Mouse (Mus musculus) heart, embryonic 15.5 days (tissue): ENCODE measurements around the gene Olfr519. TPM values are rescaled to one million over a fixed set of nuclear protein-coding genes. Genes with fewer than 3 reads are reported as not detected.

Source experiments
- ATAC-seq: fragments of 200-750 bp; cut with Nextera tagmentation; replicated peaks from 2 replicates; pipeline ENCODE4 v1.8.0; 2017; ENCODE audit warnings: low read depth, moderate TSS enrichment; ENCODE audit not compliant: insufficient number of reproducible peaks, insufficient read depth, low FRiP score
- H3K27ac ChIP-seq: fragments of 300-500 bp; sonication (generic); 2 replicates; pipeline ENCODE4 v1.5.1; 2015; ENCODE audit warnings: mild to moderate bottlenecking, inconsistent platforms
- H3K27me3 ChIP-seq: fragments of 300-500 bp; sonication (generic); 2 replicates; pipeline ENCODE4 v1.6.1; 2015; ENCODE audit warnings: inconsistent platforms
- H3K36me3 ChIP-seq: fragments of 300-500 bp; sonication (generic); 2 replicates; pipeline ENCODE4 v1.6.1; 2015; ENCODE audit warnings: mild to moderate bottlenecking, inconsistent platforms
- H3K4me1 ChIP-seq: fragments of 300-500 bp; sonication (generic); replicated peaks from 2 replicates; pipeline ENCODE4 v1.6.1; 2015; ENCODE audit warnings: inconsistent platforms
- H3K4me2 ChIP-seq: fragments of 300-500 bp; sonication (generic); 2 replicates; pipeline ENCODE4 v1.6.1; 2015; ENCODE audit warnings: inconsistent platforms, mild to moderate bottlenecking, moderate library complexity
- H3K4me3 ChIP-seq: fragments of 300-500 bp; sonication (generic); 2 replicates; pipeline ENCODE4 v1.5.1; 2015; ENCODE audit warnings: mild to moderate bottlenecking, inconsistent platforms
- H3K9ac ChIP-seq: fragments of 300-500 bp; sonication (generic); 2 replicates; pipeline ENCODE4 v1.6.1; 2015; ENCODE audit warnings: mild to moderate bottlenecking, inconsistent platforms
- H3K9me3 ChIP-seq: fragments of 300-500 bp; sonication (generic); replicated peaks from 2 replicates; pipeline ENCODE4 v1.6.1; 2016; ENCODE audit warnings: inconsistent platforms
- WGBS: fragments of 180-500 bp; shearing (Covaris S2); methylation state at CpG from one replicate; pipeline ENCODE4 v1.1.7; 2015; ENCODE audit warnings: mixed read lengths; 5-methylcytosine and 5-hydroxymethylcytosine counted together
- polyA plus RNA-seq: library from polyadenylated mRNA; unstranded; fragments of >200 nt; fragmentation: Nextera tagmentation; extraction: Ambion mirVana; gene quantifications from 2 replicates; pipeline ENCODE4 v1.2.1, GENCODE M21; 2015

Olfr519 gene
- polyA plus RNA-seq, 1 experiment from 2014 or later, result not detected

DNA sequence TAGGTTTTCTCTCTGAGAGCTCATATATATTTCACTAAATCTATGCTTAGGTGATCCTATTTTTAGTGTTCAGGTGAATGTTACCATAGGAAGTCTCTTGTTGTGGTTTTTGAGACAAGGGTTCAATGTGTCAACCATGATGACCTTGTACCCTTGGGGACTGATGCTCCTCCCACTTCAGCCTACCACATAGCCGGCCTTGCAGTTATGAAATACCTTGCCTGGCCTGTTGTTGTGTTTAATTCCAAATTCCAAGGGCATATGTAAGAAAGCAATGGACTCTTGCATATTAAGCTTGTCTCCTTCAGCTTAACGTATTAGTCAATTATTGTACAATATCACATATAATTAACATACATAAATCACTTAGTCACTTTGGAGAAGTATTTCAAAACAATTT lies 9.7 kb upstream of the Olfr519 start:
- Histone ChIP-seq H3K4me1 (no peaks in the 10 kb centered on the region), H3K9ac (no peak overlapping the region), H3K4me2 (no peak overlapping the region), H3K4me3 (no peak overlapping the region), H3K27me3 (no peaks in the 10 kb centered on the region), H3K36me3 (no peaks in the 10 kb centered on the region), H3K9me3 (no peaks in the 10 kb centered on the region), H3K27ac (no peak overlapping the region)
- 68% methylated on average over 2 of the region's 2 CpGs for WGBS
- no peak for ATAC-seq

DNA sequence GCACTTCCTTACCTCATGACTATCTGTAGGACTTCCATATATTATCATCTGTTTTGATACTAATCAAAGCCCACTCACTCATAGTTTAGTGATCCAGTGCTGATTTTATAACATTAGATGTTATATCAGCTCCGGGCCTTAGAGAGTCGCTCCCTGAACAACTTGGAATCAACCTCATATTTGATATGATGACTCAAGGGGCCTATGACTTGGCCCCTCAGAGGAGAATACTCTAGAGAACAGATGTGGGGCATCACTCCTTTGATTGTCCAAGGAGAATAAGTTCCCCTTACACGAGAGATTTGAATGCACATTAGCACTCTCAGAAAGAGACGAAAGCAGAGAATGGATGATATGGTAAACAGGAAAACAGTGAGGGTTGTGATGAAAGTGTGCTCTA lies 9.3 kb downstream of the Olfr519 start, which contains the start of gene Olfr518:
TSS of gene Olfr518 (minus strand) at position 101 of the 400 bp plus-strand sequence.
- Histone ChIP-seq H3K4me2 (no peak within 1 kb of the TSS), H3K36me3 (no peaks in the 10 kb centered on the region), H3K9me3 (no peaks in the 10 kb centered on the region), H3K4me1 (no peaks in the 10 kb centered on the region), H3K9ac (no peak within 1 kb of the TSS), H3K4me3 (no peak within 1 kb of the TSS), H3K27me3 (no peaks in the 10 kb centered on the region), H3K27ac (no peak within 1 kb of the TSS)
- 64% methylated on average over 4 of the region's 4 CpGs for WGBS
- ATAC-seq, result no peak

DNA sequence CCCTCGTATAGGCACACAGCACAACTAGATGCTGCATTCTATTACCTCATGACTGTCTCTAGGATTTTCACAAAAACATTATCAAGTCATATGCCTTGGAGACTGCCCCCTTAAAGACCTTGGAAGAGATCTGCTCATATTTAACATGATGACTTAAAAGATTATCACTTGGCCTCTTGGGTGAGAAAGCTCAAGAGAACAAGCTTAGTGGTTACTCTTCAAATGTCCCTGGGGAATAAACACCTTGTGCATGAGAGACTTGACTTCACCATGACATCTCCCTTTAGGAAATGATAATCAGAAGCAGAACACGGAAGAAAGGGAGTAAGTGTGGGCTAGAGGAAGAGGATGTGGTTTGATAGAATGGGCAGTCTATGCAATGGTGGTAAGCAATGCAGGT lies 21.9 kb downstream of the Olfr519 start, which contains the start of gene Olfr517:
TSS of gene Olfr517 (minus strand) at position 101 of the 400 bp plus-strand sequence.
- no peaks in the 10 kb centered on the region for H3K27me3 ChIP-seq
- no peaks in the 10 kb centered on the region for H3K9me3 ChIP-seq
- H3K4me3 ChIP-seq, result no peak within 1 kb of the TSS
- no peak within 1 kb of the TSS for H3K4me2 ChIP-seq
- no peak within 1 kb of the TSS for H3K9ac ChIP-seq
- no peak for ATAC-seq
- no peak within 1 kb of the TSS for H3K27ac ChIP-seq
- H3K4me1 ChIP-seq, result no peaks in the 10 kb centered on the region
- H3K36me3 ChIP-seq, result no peaks in the 10 kb centered on the region
- WGBS, result 61% methylated on average over 2 of the region's 2 CpGs

DNA sequence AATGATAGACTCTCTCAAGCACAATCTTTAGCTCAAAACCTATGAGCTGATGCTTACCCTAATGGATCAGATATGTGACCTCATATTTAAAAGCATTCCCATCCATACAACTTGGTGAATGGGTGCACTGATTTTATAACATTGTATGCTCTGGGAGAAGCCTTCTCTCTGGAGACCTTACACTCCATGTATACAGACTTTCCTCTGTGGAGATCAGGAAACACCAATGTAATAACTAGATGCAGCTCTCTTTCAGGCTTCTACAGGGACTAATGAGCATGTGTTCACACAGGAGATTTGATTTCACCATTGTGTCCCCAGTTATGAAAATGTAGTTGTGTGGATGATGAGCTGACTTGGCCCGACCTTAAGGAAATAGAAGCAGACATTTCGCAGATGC lies 43.8 kb downstream of the Olfr519 start, which contains the start of gene Olfr516:
TSS of gene Olfr516 (minus strand) at position 101 of the 400 bp plus-strand sequence.
- WGBS, result 68% methylated on average over 2 of the region's 2 CpGs

More for the DNA sequence above, 43.8 kb downstream of the Olfr519 start, which contains the start of gene Olfr516:
- Histone ChIP-seq H3K27me3 (no peaks in the 10 kb centered on the region), H3K36me3 (no peaks in the 10 kb centered on the region), H3K9ac (no peak within 1 kb of the TSS), H3K27ac (no peak within 1 kb of the TSS), H3K9me3 (no peaks in the 10 kb centered on the region), H3K4me2 (no peak within 1 kb of the TSS), H3K4me3 (no peak within 1 kb of the TSS), H3K4me1 (no peaks in the 10 kb centered on the region)
- ATAC-seq, result no peak

Other genes starting within 250 kb of the Olfr519 start
- gene Olfr509, start 242.5 kb downstream of the Olfr519 start, polyA plus RNA-seq, result not detected in 2 replicates
- gene Olfr510, start 228.0 kb downstream of the Olfr519 start, polyA plus RNA-seq, result not detected in 2 replicates
- not detected in 2 replicates for gene Olfr512, start 181.1 kb downstream of the Olfr519 start, polyA plus RNA-seq
- gene Olfr513, start 143.4 kb downstream of the Olfr519 start, polyA plus RNA-seq, result not detected in 2 replicates
- gene Olfr514, start 68.4 kb downstream of the Olfr519 start, polyA plus RNA-seq, result not detected in 2 replicates
- not detected in 2 replicates for gene Olfr516, start 43.9 kb downstream of the Olfr519 start, polyA plus RNA-seq
- not detected in 2 replicates for gene Olfr517, start 22.0 kb downstream of the Olfr519 start, polyA plus RNA-seq
- not detected in 2 replicates for gene Olfr518, start 9.4 kb downstream of the Olfr519 start, polyA plus RNA-seq
- gene Nlrp10, start 35.8 kb upstream of the Olfr519 start, polyA plus RNA-seq, result 17.2 and 18.2 TPM in 2 replicates
- 43.9 and 51.1 TPM in 2 replicates for gene Eif3f, start 40.0 kb upstream of the Olfr519 start, polyA plus RNA-seq
- 0.94 and 2.3 TPM in 2 replicates for gene Tub, start 55.9 kb upstream of the Olfr519 start, polyA plus RNA-seq
- 0.47 and 0.99 TPM in 2 replicates for gene Ric3, start 188.9 kb upstream of the Olfr519 start, polyA plus RNA-seq